Mouse (Mus musculus) T-cell, adult 66 days (primary cell): ENCODE measurements around the gene Unc119b. TPM values are rescaled to one million over a fixed set of nuclear protein-coding genes. Genes with fewer than 3 reads are reported as not detected.

ENCODE experiments used
- total RNA-seq, 2 experiments: library from RNA; stranded (reverse); gene quantifications; 3 replicates in 1 of 2; 4 replicates in 1 of 2; pipeline ENCODE4 v1.2.4; 2023

The Unc119b gene
- total RNA-seq: 10 to 100 TPM; 29.4 to 36.9 TPM

GRCm38 (mm10) chr5:115134234-115135165 is at the start of gene Unc119b:
Gene Unc119b (minus strand): TSS chr5:115134975.

GRCm38 (mm10) chr5:115158040-115158983 is 23.5 kb upstream of the Unc119b start, which contains the start of gene Mlec:
Gene Mlec (minus strand): TSS chr5:115158179.

GRCm38 (mm10) chr5:115118961-115119570 is 15.7 kb downstream of the Unc119b start, which contains the start of gene Acads:
Gene Acads (minus strand): TSS chr5:115119346.

GRCm38 (mm10) chr5:115098195-115098594 is 36.6 kb downstream of the Unc119b start, which contains the start of gene Gm10401:
Gene Gm10401 (minus strand): TSS chr5:115098295.

Other genes starting within 250 kb of the Unc119b start
- 1 to 10 TPM; 4.9 to 9.6 TPM for gene Oasl2, start 238.0 kb downstream of the Unc119b start, total RNA-seq
- 1 to 10 TPM; 3.2 TPM for gene Oasl1, start 211.7 kb downstream of the Unc119b start, total RNA-seq
- gene 2210016L21Rik, start 192.8 kb downstream of the Unc119b start, total RNA-seq: 10 to 100 TPM; 33.9 to 35.1 TPM
- not detected for gene Hnf1a, start 163.9 kb downstream of the Unc119b start, total RNA-seq
- gene Sppl3, start 123.8 kb downstream of the Unc119b start, total RNA-seq: 10 to 100 TPM; 65.3 to 67.6 TPM
- gene Gm10401, start 36.7 kb downstream of the Unc119b start, total RNA-seq: not detected
- 10 to 100 TPM; 28.8 to 33.1 TPM for gene Acads, start 15.6 kb downstream of the Unc119b start, total RNA-seq
- 10 to 100 TPM; 80.2 to 90.7 TPM for gene Mlec, start 23.2 kb upstream of the Unc119b start, total RNA-seq
- 1 to 10 TPM in 1 of 2 experiments, not detected in 1; 1.0 TPM for gene Cabp1, start 59.4 kb upstream of the Unc119b start, total RNA-seq
- gene Pop5, start 100.9 kb upstream of the Unc119b start, total RNA-seq: 10 to 100 TPM; 75.4 to 98.4 TPM
- gene Rnf10, start 137.9 kb upstream of the Unc119b start, total RNA-seq: 100 to 1,000 TPM; 151 to 153 TPM
- gene Coq5, start 144.7 kb upstream of the Unc119b start, total RNA-seq: 10 to 100 TPM; 23.3 to 27.3 TPM
- 100 to 1,000 TPM; 250 to 284 TPM for gene Dynll1, start 166.0 kb upstream of the Unc119b start, total RNA-seq
- 10 to 100 TPM; 39.9 to 45.1 TPM for gene Srsf9, start 192.2 kb upstream of the Unc119b start, total RNA-seq
- gene Gatc, start 206.2 kb upstream of the Unc119b start, total RNA-seq: 1 to 10 TPM; 4.7 to 8.2 TPM
- 10 to 100 TPM; 18.7 to 20.7 TPM for gene Triap1, start 206.2 kb upstream of the Unc119b start, total RNA-seq
- gene Cox6a1, start 214.0 kb upstream of the Unc119b start, total RNA-seq: 100 to 1,000 TPM; 225 to 226 TPM